Mouse (Mus musculus): ENCODE results near the gene Ddx60. TPM values are rescaled to one million over a fixed set of nuclear protein-coding genes. Genes with fewer than 3 reads are reported as not detected.

Gene Ddx60
- 0.25 and 0.45 TPM in 2 replicates for polyA plus RNA-seq (2014; fragmentation: Nextera tagmentation; extraction: Ambion mirVana)

GRCm38 (mm10) chr8:61927777-61928494 lies at the start of gene Ddx60:
Gene Ddx60, plus strand, starts transcription at chr8:61928087.
- peak within 1 kb of the TSS; percentile 63 for H3K4me2 ChIP-seq
- H3K27me3 ChIP-seq (ENCODE audit: control insufficient read depth, insufficient read depth, low read length) = no peaks in the 10 kb centered on the region
- peak within 1 kb of the TSS; percentile 35 for H3K4me3 ChIP-seq (ENCODE audit: low read depth, low read length)
- peaks cover 2% of the 10 kb centered on the region; the same call in 1 of the 2 replicates for H3K4me1 ChIP-seq (ENCODE audit: control insufficient read depth, insufficient read depth, low read length)
- WGBS = 15% methylated on average over 22 of the region's 22 CpGs
- H3K9me3 ChIP-seq (ENCODE audit: control insufficient read depth, low read length) = no peaks in the 10 kb centered on the region
- H3K9ac ChIP-seq (ENCODE audit: low read length) = peak within 1 kb of the TSS; percentile 40
- H3K27ac ChIP-seq (ENCODE audit: low read depth, low read length) = no peak within 1 kb of the TSS
- no peaks in the 10 kb centered on the region for H3K36me3 ChIP-seq (ENCODE audit: control insufficient read depth, insufficient read depth, low read length)
- ATAC-seq (ENCODE audit: low FRiP score) (peak; percentile 35), DNase-seq (ENCODE audit: low spot score, missing footprints) (peak; percentile 89)

GRCm38 (mm10) chr8:61894062-61894461 lies 33.8 kb upstream of the Ddx60 start:
- Histone ChIP-seq H3K4me2 (no peak overlapping the region), H3K27me3 (ENCODE audit: control insufficient read depth, insufficient read depth, low read length) (no peaks in the 10 kb centered on the region), H3K36me3 (ENCODE audit: control insufficient read depth, insufficient read depth, low read length) (no peaks in the 10 kb centered on the region), H3K9me3 (ENCODE audit: control insufficient read depth, low read length) (no peaks in the 10 kb centered on the region), H3K27ac (ENCODE audit: low read depth, low read length) (no peak overlapping the region), H3K4me3 (ENCODE audit: low read depth, low read length) (no peak overlapping the region), H3K4me1 (ENCODE audit: control insufficient read depth, insufficient read depth, low read length) (no peaks in the 10 kb centered on the region), H3K9ac (ENCODE audit: low read length) (no peak overlapping the region)
- DNase-seq (ENCODE audit: low spot score, missing footprints) = peak; percentile 89
- 56% methylated on average over 2 of the region's 2 CpGs for WGBS
- 0 out of 2 replicates have a peak, but pooled peaks have one; percentile 54 for ATAC-seq (ENCODE audit: low FRiP score)

- 81% methylated on average over 1 of the region's 1 CpGs for WGBS
- no peak overlapping the region for H3K4me3 ChIP-seq (ENCODE audit: low read depth, low read length)
- no peak overlapping the region for H3K27ac ChIP-seq (ENCODE audit: low read depth, low read length)
- H3K36me3 ChIP-seq (ENCODE audit: control insufficient read depth, insufficient read depth, low read length) = no peaks in the 10 kb centered on the region
- peaks cover 5% of the 10 kb centered on the region; the same call in 1 of the 2 replicates for H3K4me1 ChIP-seq (ENCODE audit: control insufficient read depth, insufficient read depth, low read length)
- no peaks in the 10 kb centered on the region for H3K9me3 ChIP-seq (ENCODE audit: control insufficient read depth, low read length)
- DNase-seq (ENCODE audit: low spot score, missing footprints) (no peak), ATAC-seq (ENCODE audit: low FRiP score) (no peak)
- no peak overlapping the region for H3K4me2 ChIP-seq
- no peak overlapping the region for H3K9ac ChIP-seq (ENCODE audit: low read length)
- H3K27me3 ChIP-seq (ENCODE audit: control insufficient read depth, insufficient read depth, low read length) = no peaks in the 10 kb centered on the region
These were observed 31.1 kb upstream of the Ddx60 start for GRCm38 (mm10) chr8:61896742-61897141.

- no peak overlapping the region for H3K9ac ChIP-seq (ENCODE audit: low read length)
- DNase-seq (ENCODE audit: low spot score, missing footprints) (no peak), ATAC-seq (ENCODE audit: low FRiP score) (no peak)
- no peak overlapping the region for H3K27ac ChIP-seq (ENCODE audit: low read depth, low read length)
- no peak overlapping the region for H3K4me2 ChIP-seq
- H3K9me3 ChIP-seq (ENCODE audit: control insufficient read depth, low read length) = no peaks in the 10 kb centered on the region
- H3K36me3 ChIP-seq (ENCODE audit: control insufficient read depth, insufficient read depth, low read length) = no peaks in the 10 kb centered on the region
- H3K27me3 ChIP-seq (ENCODE audit: control insufficient read depth, insufficient read depth, low read length) = no peaks in the 10 kb centered on the region
- H3K4me1 ChIP-seq (ENCODE audit: control insufficient read depth, insufficient read depth, low read length) = peaks cover 5% of the 10 kb centered on the region; the same call in 1 of the 2 replicates
- 81% methylated on average over 1 of the region's 1 CpGs for WGBS
- H3K4me3 ChIP-seq (ENCODE audit: low read depth, low read length) = no peak overlapping the region
These were observed 30.5 kb upstream of the Ddx60 start for GRCm38 (mm10) chr8:61897402-61897801.

- ATAC-seq (ENCODE audit: low FRiP score) = peak; percentile 94
- H3K4me3 ChIP-seq (ENCODE audit: low read depth, low read length) = no peak overlapping the region
- H3K36me3 ChIP-seq (ENCODE audit: control insufficient read depth, insufficient read depth, low read length) = no peaks in the 10 kb centered on the region
- peaks cover 5% of the 10 kb centered on the region; the same call in 1 of the 2 replicates for H3K4me1 ChIP-seq (ENCODE audit: control insufficient read depth, insufficient read depth, low read length)
- no peak overlapping the region for H3K4me2 ChIP-seq
- peak; percentile 88 for DNase-seq (ENCODE audit: low spot score, missing footprints)
- no peaks in the 10 kb centered on the region for H3K9me3 ChIP-seq (ENCODE audit: control insufficient read depth, low read length)
- H3K27me3 ChIP-seq (ENCODE audit: control insufficient read depth, insufficient read depth, low read length) = no peaks in the 10 kb centered on the region
- H3K9ac ChIP-seq (ENCODE audit: low read length) = no peak overlapping the region
- 20% methylated on average over 6 of the region's 6 CpGs for WGBS
- no peak overlapping the region for H3K27ac ChIP-seq (ENCODE audit: low read depth, low read length)
These were observed 26.7 kb upstream of the Ddx60 start for GRCm38 (mm10) chr8:61901028-61901717.

GRCm38 (mm10) chr8:61902521-61902920 lies 25.4 kb upstream of the Ddx60 start, which contains the start of gene Palld:
Gene Palld, minus strand, starts transcription at chr8:61902690.
- H3K27ac ChIP-seq (ENCODE audit: low read depth, low read length) = no peak within 1 kb of the TSS
- peaks cover 5% of the 10 kb centered on the region; the same call in 1 of the 2 replicates for H3K4me1 ChIP-seq (ENCODE audit: control insufficient read depth, insufficient read depth, low read length)
- ATAC-seq (ENCODE audit: low FRiP score) = no peak
- H3K4me3 ChIP-seq (ENCODE audit: low read depth, low read length) = no peak within 1 kb of the TSS
- 92% methylated on average over 5 of the region's 5 CpGs for WGBS
- DNase-seq (ENCODE audit: low spot score, missing footprints) = no peak
- no peaks in the 10 kb centered on the region for H3K27me3 ChIP-seq (ENCODE audit: control insufficient read depth, insufficient read depth, low read length)
- H3K4me2 ChIP-seq = no peak within 1 kb of the TSS
- H3K9me3 ChIP-seq (ENCODE audit: control insufficient read depth, low read length) = no peaks in the 10 kb centered on the region
- H3K36me3 ChIP-seq (ENCODE audit: control insufficient read depth, insufficient read depth, low read length) = no peaks in the 10 kb centered on the region
- H3K9ac ChIP-seq (ENCODE audit: low read length) = no peak within 1 kb of the TSS

GRCm38 (mm10) chr8:61908303-61909215 lies 19.3 kb upstream of the Ddx60 start:
- Histone ChIP-seq H3K4me2 (no peak overlapping the region), H3K36me3 (ENCODE audit: control insufficient read depth, insufficient read depth, low read length) (no peaks in the 10 kb centered on the region), H3K4me3 (ENCODE audit: low read depth, low read length) (no peak overlapping the region), H3K27ac (ENCODE audit: low read depth, low read length) (no peak overlapping the region), H3K4me1 (ENCODE audit: control insufficient read depth, insufficient read depth, low read length) (no peaks in the 10 kb centered on the region), H3K9ac (ENCODE audit: low read length) (no peak overlapping the region), H3K27me3 (ENCODE audit: control insufficient read depth, insufficient read depth, low read length) (no peaks in the 10 kb centered on the region), H3K9me3 (ENCODE audit: control insufficient read depth, low read length) (no peaks in the 10 kb centered on the region)
- ATAC-seq (ENCODE audit: low FRiP score) = no peak
- DNase-seq (ENCODE audit: low spot score, missing footprints) = peak; percentile 56
- 79% methylated on average over 13 of the region's 13 CpGs for WGBS

GRCm38 (mm10) chr8:61909313-61909712 lies 18.6 kb upstream of the Ddx60 start:
- peak; percentile 37 for DNase-seq (ENCODE audit: low spot score, missing footprints)
- Histone ChIP-seq H3K9me3 (ENCODE audit: control insufficient read depth, low read length) (no peaks in the 10 kb centered on the region), H3K36me3 (ENCODE audit: control insufficient read depth, insufficient read depth, low read length) (no peaks in the 10 kb centered on the region), H3K4me3 (ENCODE audit: low read depth, low read length) (no peak overlapping the region), H3K9ac (ENCODE audit: low read length) (no peak overlapping the region), H3K4me2 (no peak overlapping the region), H3K27me3 (ENCODE audit: control insufficient read depth, insufficient read depth, low read length) (no peaks in the 10 kb centered on the region), H3K4me1 (ENCODE audit: control insufficient read depth, insufficient read depth, low read length) (no peaks in the 10 kb centered on the region), H3K27ac (ENCODE audit: low read depth, low read length) (no peak overlapping the region)
- 92% methylated on average over 3 of the region's 3 CpGs for WGBS
- ATAC-seq (ENCODE audit: low FRiP score) = no peak

Measured in midbrain, embryonic 11.5 days (tissue).